In the genomic region with DNA sequence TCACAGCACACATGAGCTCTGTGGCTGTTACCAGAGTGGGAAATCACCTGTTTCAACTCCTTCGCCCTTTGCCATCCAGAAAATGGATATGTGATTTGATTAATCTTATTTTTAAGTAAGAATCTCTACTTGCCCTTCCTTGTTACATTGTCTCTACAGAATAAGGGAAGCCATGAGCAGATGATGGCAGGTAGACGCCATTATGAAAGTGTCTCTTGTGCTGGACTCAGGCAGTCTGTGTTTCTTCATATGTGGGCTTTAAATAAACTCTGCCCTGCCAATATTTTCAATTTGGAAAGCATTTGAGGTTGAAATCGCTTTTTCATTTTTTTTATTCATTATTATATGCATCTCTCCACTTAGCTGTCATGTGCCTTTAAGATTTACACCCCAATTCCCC, we compare ENCODE assay signal across 21 mouse cellular contexts.
A peak's percentile ranks its signal among the peaks of the same experiment; 100 is the strongest.
DNase-seq lines count a peak whose midpoint lies in the region; ATAC-seq and TF ChIP-seq lines count a peak whose summit lies in the region.
"Had no signal": no experiment of that assay in that cellular context is flagged by ENCODE, and none has a peak within 500 bp of the region (broad histone marks: within the 10 kb centered on the region; RNA-seq: fewer than 3 reads in every experiment).

No protein-coding gene starts in this region.

- no peak for DNase-seq in left cerebral cortex, adult 2 months (ENCODE audit: extremely low spot score in 1 of 2, low spot score in 2 of 2)
- DNase-seq in left cerebral cortex, postnatal 14 days (ENCODE audit: low spot score in 2 of 2): no peak
- DNase-seq in midbrain, postnatal 0 days (ENCODE audit: low spot score): no peak
- DNase-seq in ovary, adult 18-20 months (ENCODE audit: low spot score): no peak
- DNase-seq in kidney, adult 2 months: no peak
- DNase-seq in frontal cortex, postnatal 10 days (ENCODE audit: low spot score in 2 of 2): no peak
- DNase-seq: adrenal gland, adult 2 months; cerebellum, adult 11-12 months; gastrocnemius, adult 2 months; kidney, postnatal 36 days; liver; lung, postnatal 4 days; right cerebral cortex, postnatal 25 days; spleen, adult 18-20 months; thymus, postnatal 25 days had no signal

- no peaks in the 10 kb centered on the region for H3K9me3 ChIP-seq in forebrain, embryonic 16.5 days (ENCODE audit: control insufficient read depth, low read length)
- no peaks in the 10 kb centered on the region for H3K9me3 ChIP-seq in hindbrain, embryonic 15.5 days
- no peaks in the 10 kb centered on the region for H3K9me3 ChIP-seq in midbrain, postnatal 0 days (ENCODE audit: low read length)
- H3K9me3 ChIP-seq: limb, embryonic 10.5 days; liver, embryonic 15.5 days had no signal

- no peak overlapping the region for H3K4me3 ChIP-seq in left cerebral cortex, adult 2 months
- no peak overlapping the region for H3K4me3 ChIP-seq in forebrain, embryonic 16.5 days (replicated peaks; ENCODE audit: low read length)
- no peak overlapping the region for H3K4me3 ChIP-seq in hindbrain, embryonic 15.5 days
- peak overlapping the region; percentile 8; the same call in 1 of the 2 replicates for H3K4me3 ChIP-seq in midbrain, postnatal 0 days (ENCODE audit: low read depth, low read length)
- no peak overlapping the region for H3K4me3 ChIP-seq in kidney, adult 2 months (ENCODE audit: insufficient read depth, low read depth, low read length)
- H3K4me3 ChIP-seq: gastrocnemius, adult 2 months; limb, embryonic 10.5 days; liver, embryonic 15.5 days; myocyte had no signal

- intact Hi-C loops in left cerebral cortex, adult 2 months (cut with DNase I): no loop called here
- intact Hi-C loops in left cerebral cortex, postnatal 14 days (cut with DNase I): no loop called here

- no peaks in the 10 kb centered on the region for H3K36me3 ChIP-seq in forebrain, embryonic 16.5 days (ENCODE audit: control insufficient read depth, insufficient read depth)
- no peaks in the 10 kb centered on the region for H3K36me3 ChIP-seq in hindbrain, embryonic 15.5 days
- H3K36me3 ChIP-seq in midbrain, postnatal 0 days (ENCODE audit: insufficient read depth, low read length): no peaks in the 10 kb centered on the region
- H3K36me3 ChIP-seq in kidney, adult 2 months (ENCODE audit: control insufficient read depth, insufficient read depth, low read length): no peaks in the 10 kb centered on the region
- H3K36me3 ChIP-seq: limb, embryonic 10.5 days; liver, embryonic 15.5 days had no signal

- H3K27me3 ChIP-seq in forebrain, embryonic 16.5 days (replicated peaks; ENCODE audit: control insufficient read depth, insufficient read depth, low read length): no peaks in the 10 kb centered on the region
- H3K27me3 ChIP-seq in hindbrain, embryonic 15.5 days: no peaks in the 10 kb centered on the region
- no peaks in the 10 kb centered on the region for H3K27me3 ChIP-seq in midbrain, postnatal 0 days (ENCODE audit: insufficient read depth, low read length)
- H3K27me3 ChIP-seq in kidney, adult 2 months (replicated peaks; ENCODE audit: control insufficient read depth, insufficient read depth, low read length): no peaks in the 10 kb centered on the region
- H3K27me3 ChIP-seq: liver, embryonic 15.5 days had no signal

- no peak overlapping the region for H3K4me2 ChIP-seq in forebrain, embryonic 16.5 days (ENCODE audit: low read length)
- peak overlapping the region; percentile 44 for H3K4me2 ChIP-seq in hindbrain, embryonic 15.5 days
- H3K4me2 ChIP-seq in midbrain, postnatal 0 days (ENCODE audit: low read depth, low read length, poor library complexity, severe bottlenecking): peak overlapping the region; percentile 12; the same call in 1 of the 2 replicates
- H3K4me2 ChIP-seq: liver, embryonic 15.5 days had no signal

- TF ChIP-seq POLR2A in kidney, adult 2 months (IDR thresholded peaks at IDR 0.05; ENCODE audit: low read depth, low read length): no peak

- H3K9ac ChIP-seq in forebrain, embryonic 16.5 days (replicated peaks; ENCODE audit: low read depth, low read length): no peak overlapping the region
- no peak overlapping the region for H3K9ac ChIP-seq in hindbrain, embryonic 15.5 days
- H3K9ac ChIP-seq in midbrain, postnatal 0 days (replicated peaks; ENCODE audit: low read length, poor library complexity, severe bottlenecking): peak overlapping the region; percentile 33; the same call in 1 of the 2 replicates
- H3K9ac ChIP-seq: liver, embryonic 15.5 days had no signal

- H3K27ac ChIP-seq in left cerebral cortex, adult 2 months: peak overlapping the region; percentile 82
- H3K27ac ChIP-seq in forebrain, embryonic 16.5 days (ENCODE audit: low read length): peak overlapping the region; percentile 58; the same call in 1 of the 2 replicates
- peak overlapping the region; percentile 83 for H3K27ac ChIP-seq in hindbrain, embryonic 15.5 days (replicated peaks)
- peak overlapping the region; percentile 81 for H3K27ac ChIP-seq in midbrain, postnatal 0 days (ENCODE audit: low read depth, low read length)
- H3K27ac ChIP-seq in kidney, adult 2 months (ENCODE audit: insufficient read depth, low read depth, low read length): no peak overlapping the region
- H3K27ac ChIP-seq: gastrocnemius, adult 2 months; limb, embryonic 10.5 days; liver, embryonic 15.5 days had no signal

- peaks cover 12% of the 10 kb centered on the region for H3K4me1 ChIP-seq in forebrain, embryonic 16.5 days (replicated peaks; ENCODE audit: control insufficient read depth, insufficient read depth, low read length)
- peaks cover 35% of the 10 kb centered on the region for H3K4me1 ChIP-seq in hindbrain, embryonic 15.5 days (replicated peaks)
- peaks cover 4% of the 10 kb centered on the region; the same call in 1 of the 2 replicates for H3K4me1 ChIP-seq in midbrain, postnatal 0 days (ENCODE audit: insufficient read depth, low read length)
- H3K4me1 ChIP-seq in kidney, adult 2 months (ENCODE audit: control insufficient read depth, insufficient read depth, low read length): no peaks in the 10 kb centered on the region
- H3K4me1 ChIP-seq: liver, embryonic 15.5 days had no signal

- peak; percentile 18 for ATAC-seq in forebrain, embryonic 16.5 days
- peak; percentile 32; the same call in 1 of the 2 replicates for ATAC-seq in hindbrain, embryonic 15.5 days (ENCODE audit: low FRiP score, low read depth)
- ATAC-seq in midbrain, postnatal 0 days (ENCODE audit: low FRiP score): peak; percentile 29; the same call in 1 of the 2 replicates
- ATAC-seq: intestine, embryonic 16.5 days had no signal

- 80% methylated on average over 3 of the region's 3 CpGs for WGBS in forebrain, embryonic 16.5 days
- WGBS in hindbrain, embryonic 15.5 days: 68% methylated on average over 3 of the region's 3 CpGs
- WGBS in midbrain, postnatal 0 days: 58% methylated on average over 3 of the region's 3 CpGs
- WGBS in kidney, adult 2 months: 72% methylated on average over 3 of the region's 3 CpGs

- no peak for TF ChIP-seq CTCF in left cerebral cortex, adult 2 months (IDR thresholded peaks at IDR 0.05)
- no peak for TF ChIP-seq CTCF in midbrain, postnatal 0 days (IDR thresholded peaks at IDR 0.05)
- TF ChIP-seq CTCF in kidney, adult 2 months (conservative IDR thresholded peaks at IDR 0.05; ENCODE audit: insufficient read depth, insufficient read length, low read depth, low read length): no peak
